Mouse (Mus musculus): ENCODE data around the gene Aldh3b1.

DNA sequence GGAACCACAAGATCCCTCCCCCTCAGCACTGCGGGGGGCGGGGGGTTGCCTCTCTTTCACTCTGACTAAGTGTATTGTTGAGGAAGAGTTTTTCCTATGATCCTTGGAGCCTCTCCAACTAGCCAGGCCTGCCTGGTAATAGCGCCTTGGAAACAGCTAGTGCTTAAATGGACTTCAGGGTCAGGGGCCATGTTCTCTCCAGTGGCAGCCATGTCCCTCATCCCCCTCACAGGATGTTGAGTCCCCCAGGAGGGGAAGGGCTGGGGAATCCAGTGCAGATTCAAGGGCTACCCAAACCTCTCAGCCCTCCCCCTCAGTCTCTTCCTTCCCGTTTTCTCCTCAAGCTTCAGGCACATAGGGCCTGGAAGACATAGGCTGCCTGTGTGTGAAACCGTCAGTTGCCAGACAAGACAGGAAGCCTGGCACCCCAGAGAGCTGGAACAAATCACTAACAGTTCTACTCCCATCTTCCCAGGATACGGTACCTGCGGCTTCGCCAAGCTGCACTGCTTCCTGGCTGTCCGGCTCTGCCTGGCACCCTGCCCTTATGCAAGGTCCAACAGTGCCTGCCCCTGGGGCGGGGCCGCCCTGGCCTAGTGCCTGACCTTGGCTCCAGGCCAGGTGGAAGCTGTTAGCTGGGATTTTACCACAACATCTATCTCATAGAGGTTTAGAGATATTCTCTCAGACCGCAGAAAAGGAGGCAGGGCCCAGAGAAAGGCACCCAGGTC is at the start of gene Aldh3b1:
- TF ChIP-seq POLR2A (IDR thresholded peaks at IDR 0.05; ENCODE audit: borderline replicate concordance, extremely low read depth, insufficient read depth, insufficient read length, poor library complexity, severe bottlenecking) (no peak), CTCF (IDR thresholded peaks at IDR 0.05; ENCODE audit: borderline replicate concordance, extremely low read depth, insufficient read depth, insufficient read length) (no peak)

Data from brain, embryonic 14.5 days (tissue).